Mouse (Mus musculus) embryonic facial prominence, embryonic 11.5 days (tissue): Measurements from ENCODE around the gene Dst. TPM values are rescaled to one million over a fixed set of nuclear protein-coding genes. Genes with fewer than 3 reads are reported as not detected.

Source experiments
- ATAC-seq: fragments of 200-750 bp; cut with Nextera tagmentation; replicated peaks from 2 replicates; pipeline ENCODE4 v1.8.0; 2017; ENCODE audit warnings: low read depth; ENCODE audit not compliant: insufficient number of reproducible peaks, low FRiP score, low TSS enrichment
- DNase-seq: peaks from one replicate; pipeline ENCODE4 v3.0.0-alpha.2; 2015; ENCODE audit warnings: low spot score
- H3K27ac ChIP-seq: fragments of 300-500 bp; sonication (generic); replicated peaks from 2 replicates; pipeline ENCODE4 v1.5.1; 2014; ENCODE audit warnings: mild to moderate bottlenecking, low read depth, low read length, control low read depth
- H3K27me3 ChIP-seq: fragments of 300-500 bp; sonication (generic); 2 replicates; pipeline ENCODE4 v1.6.1; 2014; ENCODE audit warnings: mild to moderate bottlenecking, low read length, moderate library complexity, mixed read lengths; ENCODE audit not compliant: control insufficient read depth, insufficient read depth
- H3K36me3 ChIP-seq: fragments of 300-500 bp; sonication (generic); replicated peaks from 2 replicates; pipeline ENCODE4 v1.6.1; 2014; ENCODE audit warnings: low read depth, mild to moderate bottlenecking, low read length, moderate library complexity, mixed read lengths; ENCODE audit not compliant: control insufficient read depth, insufficient read depth
- H3K4me1 ChIP-seq: fragments of 300-500 bp; sonication (generic); 2 replicates; pipeline ENCODE4 v1.6.1; 2014; ENCODE audit warnings: low read length, mixed read lengths; ENCODE audit not compliant: control insufficient read depth, insufficient read depth
- H3K4me2 ChIP-seq: fragments of 300-500 bp; sonication (generic); 2 replicates; pipeline ENCODE4 v1.6.1; 2014; ENCODE audit warnings: low read depth, mild to moderate bottlenecking, control low read depth, low read length, moderate library complexity
- H3K4me3 ChIP-seq: fragments of 300-500 bp; sonication (generic); 2 replicates; pipeline ENCODE4 v1.5.1; 2014; ENCODE audit warnings: low read depth, low read length, control low read depth
- H3K9ac ChIP-seq: fragments of 300-500 bp; sonication (generic); replicated peaks from 2 replicates; pipeline ENCODE4 v1.6.1; 2014; ENCODE audit warnings: mild to moderate bottlenecking, control low read depth, low read length
- H3K9me3 ChIP-seq: fragments of 300-500 bp; sonication (generic); replicated peaks from 2 replicates; pipeline ENCODE4 v1.6.1; 2016; ENCODE audit warnings: mild to moderate bottlenecking, low read length, inconsistent platforms, mixed read lengths; ENCODE audit not compliant: control insufficient read depth
- WGBS: fragments of 180-500 bp; shearing (Covaris S2); extraction: QIAGEN DNeasy Blood & Tissue Kit; methylation state at CpG from one replicate; pipeline ENCODE4 v1.1.7; 2014; 5-methylcytosine and 5-hydroxymethylcytosine counted together
- polyA plus RNA-seq: library from polyadenylated mRNA; unstranded; fragments of >200 nt; fragmentation: Nextera tagmentation; extraction: Ambion mirVana; gene quantifications from 2 replicates; pipeline ENCODE4 v1.2.1, GENCODE M21; 2014

The Dst gene
- polyA plus RNA-seq, 1 experiment from 2014 or later = 20.7 TPM

DNA sequence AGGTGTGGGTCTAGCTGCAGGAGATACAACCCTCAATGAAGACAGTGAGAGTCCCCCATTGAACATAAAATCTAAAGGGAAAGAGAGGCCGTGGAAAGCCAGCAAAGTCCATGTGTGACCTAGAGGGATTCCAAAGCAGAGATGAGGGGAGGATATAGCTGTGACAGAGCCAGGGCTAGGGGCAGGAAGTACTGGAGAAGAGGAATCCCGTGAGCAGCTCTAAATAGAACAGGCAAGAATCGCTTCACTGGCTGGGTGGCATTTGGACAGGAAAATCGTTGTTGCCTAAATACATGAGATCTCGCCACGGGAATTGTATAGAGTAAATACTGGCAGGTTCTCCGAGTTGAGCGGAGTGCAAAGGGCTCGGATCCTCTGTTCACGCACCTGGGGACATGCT, 336.7 kb downstream of the Dst start:
- ATAC-seq (no peak), DNase-seq (no peak)
- H3K4me1 ChIP-seq = no peaks in the 10 kb centered on the region
- H3K9ac ChIP-seq = no peak overlapping the region
- H3K9me3 ChIP-seq = no peaks in the 10 kb centered on the region
- no peak overlapping the region for H3K4me2 ChIP-seq
- WGBS = 87% methylated on average over 10 of the region's 10 CpGs
- no peak overlapping the region for H3K4me3 ChIP-seq
- no peaks in the 10 kb centered on the region for H3K36me3 ChIP-seq
- no peaks in the 10 kb centered on the region for H3K27me3 ChIP-seq
- no peak overlapping the region for H3K27ac ChIP-seq

DNA sequence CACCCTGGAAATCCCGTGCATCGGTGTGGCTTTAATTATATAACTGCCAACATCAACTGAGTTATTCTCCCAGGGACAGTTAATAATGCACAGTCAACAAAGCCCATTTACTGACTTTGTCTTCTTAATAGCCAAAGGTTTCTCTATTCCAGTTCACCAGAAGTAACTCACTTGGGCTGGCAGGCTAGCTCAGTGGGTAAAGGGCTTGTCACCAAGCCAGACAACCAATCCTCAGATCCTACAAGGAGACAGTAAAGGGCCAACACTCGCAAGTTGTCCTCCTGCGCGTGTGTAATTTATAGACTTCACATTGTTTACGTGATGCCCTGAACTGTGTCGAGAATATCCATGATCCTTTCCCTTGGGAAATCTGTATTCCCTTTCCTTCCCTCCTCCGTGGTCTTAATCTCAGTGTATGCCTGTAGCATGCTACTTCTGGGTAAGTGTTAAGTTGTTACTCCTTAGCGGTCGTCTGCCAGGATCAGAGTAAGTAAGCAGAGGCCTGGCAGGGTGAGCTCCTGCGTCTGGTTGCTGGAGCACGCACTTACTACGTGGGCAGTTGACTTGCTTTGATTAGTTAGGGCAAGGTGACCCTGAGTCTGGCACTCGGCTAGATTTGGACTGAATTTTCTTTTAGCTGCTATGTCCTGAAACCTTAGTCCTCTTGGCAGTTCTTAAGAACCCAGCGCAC, 338.1 kb downstream of the Dst start:
- DNase-seq (no peak), ATAC-seq (no peak)
- Histone ChIP-seq H3K4me2 (no peak overlapping the region), H3K27me3 (no peaks in the 10 kb centered on the region), H3K4me1 (no peaks in the 10 kb centered on the region), H3K9ac (no peak overlapping the region), H3K27ac (no peak overlapping the region), H3K36me3 (no peaks in the 10 kb centered on the region; the same call in 1 of the 2 replicates), H3K4me3 (no peak overlapping the region), H3K9me3 (no peaks in the 10 kb centered on the region)
- 89% methylated on average over 15 of the region's 15 CpGs for WGBS

DNA sequence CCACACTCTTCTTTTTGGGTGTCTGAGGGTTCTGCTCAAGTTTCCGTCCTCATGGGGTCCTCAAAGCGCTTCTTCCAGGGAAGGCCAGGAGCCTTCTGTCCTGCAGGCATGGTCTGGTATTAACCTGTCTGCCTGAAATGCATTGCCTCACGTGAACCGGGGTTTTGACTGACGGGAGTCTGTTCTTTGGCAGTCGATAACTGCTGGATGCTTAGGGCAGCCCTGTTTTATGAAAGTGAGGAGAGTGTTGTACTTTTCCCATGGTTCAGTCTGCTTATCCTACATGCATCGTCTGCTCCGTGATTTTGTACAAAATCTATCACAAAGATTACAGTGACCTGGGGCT, 338.6 kb downstream of the Dst start:
- DNase-seq (no peak), ATAC-seq (no peak)
- 91% methylated on average over 8 of the region's 8 CpGs for WGBS
- Histone ChIP-seq H3K4me1 (no peaks in the 10 kb centered on the region), H3K36me3 (no peaks in the 10 kb centered on the region; the same call in 1 of the 2 replicates), H3K4me2 (no peak overlapping the region), H3K9ac (no peak overlapping the region), H3K27me3 (no peaks in the 10 kb centered on the region), H3K4me3 (no peak overlapping the region), H3K9me3 (no peaks in the 10 kb centered on the region), H3K27ac (no peak overlapping the region)

DNA sequence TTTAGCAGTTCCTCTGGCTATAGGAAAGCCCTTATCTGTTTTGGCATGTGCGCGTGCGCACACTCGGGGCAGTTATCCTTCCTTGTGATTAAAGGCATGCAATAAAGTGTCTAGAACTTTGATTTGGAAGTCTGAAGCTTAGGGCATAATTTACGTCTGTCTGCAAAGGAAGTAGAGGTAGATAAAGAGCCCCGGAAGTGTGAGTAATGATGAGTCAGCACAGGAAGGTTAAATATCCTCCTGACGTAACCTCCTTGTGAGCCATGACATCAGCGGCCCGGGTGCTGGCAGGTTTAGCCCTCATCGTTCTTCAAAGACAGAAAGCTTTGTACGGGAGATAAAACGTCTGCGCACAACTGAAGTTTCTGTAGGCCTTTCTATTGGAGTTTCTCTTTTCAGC, 343.1 kb downstream of the Dst start:
- Histone ChIP-seq H3K9ac (no peak overlapping the region), H3K27me3 (no peaks in the 10 kb centered on the region), H3K36me3 (no peaks in the 10 kb centered on the region; the same call in 1 of the 2 replicates), H3K4me2 (no peak overlapping the region), H3K4me3 (no peak overlapping the region), H3K4me1 (no peaks in the 10 kb centered on the region), H3K27ac (no peak overlapping the region), H3K9me3 (no peaks in the 10 kb centered on the region)
- no peak for DNase-seq
- WGBS = 90% methylated on average over 13 of the region's 13 CpGs
- no peak for ATAC-seq

- Histone ChIP-seq H3K9me3 (no peaks in the 10 kb centered on the region), H3K4me1 (no peaks in the 10 kb centered on the region), H3K4me3 (no peak overlapping the region), H3K27me3 (no peaks in the 10 kb centered on the region), H3K4me2 (no peak overlapping the region), H3K36me3 (no peaks in the 10 kb centered on the region; the same call in 1 of the 2 replicates), H3K27ac (no peak overlapping the region), H3K9ac (no peak overlapping the region)
- WGBS = 91% methylated on average over 8 of the region's 8 CpGs
- DNase-seq (no peak), ATAC-seq (no peak)
Observed at GRCm38 (mm10) chr1:34252267-34252666, 344.2 kb downstream of the Dst start.

DNA sequence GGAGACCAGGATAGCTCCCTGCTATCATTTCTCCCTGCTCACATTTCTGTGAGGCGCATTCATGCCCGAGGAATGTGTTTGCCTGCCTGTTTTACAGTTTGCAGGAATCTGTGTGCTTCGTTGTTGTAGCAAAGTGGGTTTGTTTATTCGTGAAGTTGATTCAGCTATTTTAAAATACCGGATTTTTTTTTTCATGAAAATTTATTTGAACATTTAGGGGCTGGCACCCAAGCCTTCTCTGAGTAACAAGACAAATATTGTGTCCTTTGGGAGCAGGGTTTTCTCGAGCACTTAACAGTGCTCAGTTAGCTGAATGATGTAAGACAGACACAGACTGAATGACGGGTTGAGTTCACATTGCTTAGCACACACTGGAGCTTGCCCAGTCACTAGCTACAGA, 345.9 kb downstream of the Dst start:
- 78% methylated on average over 7 of the region's 7 CpGs for WGBS
- Histone ChIP-seq H3K4me3 (no peak overlapping the region), H3K4me1 (no peaks in the 10 kb centered on the region), H3K36me3 (peaks cover 2% of the 10 kb centered on the region), H3K27ac (no peak overlapping the region), H3K9me3 (no peaks in the 10 kb centered on the region), H3K9ac (no peak overlapping the region), H3K27me3 (no peaks in the 10 kb centered on the region), H3K4me2 (no peak overlapping the region)
- no peak for ATAC-seq
- DNase-seq = no peak

DNA sequence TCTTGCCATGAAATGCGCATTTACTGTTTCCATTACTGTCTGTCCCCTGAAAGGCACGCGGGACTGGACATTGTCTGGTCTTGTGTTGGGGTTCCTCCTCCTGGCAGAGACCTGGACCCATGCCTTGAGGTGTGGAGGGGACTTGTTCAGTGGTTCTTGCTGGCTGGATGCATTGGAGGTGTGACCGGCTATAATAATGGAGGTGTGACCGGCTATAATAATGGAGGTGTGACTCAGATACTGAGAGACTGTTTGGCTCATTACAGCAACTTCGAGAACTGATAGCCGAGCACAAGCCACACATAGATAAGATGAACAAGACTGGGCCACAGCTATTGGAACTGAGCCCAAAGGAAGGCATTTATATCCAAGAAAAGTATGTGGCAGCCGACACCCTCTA, 351.9 kb downstream of the Dst start:
- Histone ChIP-seq H3K27ac (no peak overlapping the region), H3K9me3 (no peaks in the 10 kb centered on the region), H3K4me3 (no peak overlapping the region), H3K27me3 (no peaks in the 10 kb centered on the region), H3K4me1 (no peaks in the 10 kb centered on the region), H3K36me3 (peaks cover 2% of the 10 kb centered on the region; the same call in 1 of the 2 replicates), H3K9ac (no peak overlapping the region), H3K4me2 (no peak overlapping the region)
- ATAC-seq (no peak), DNase-seq (no peak)
- 93% methylated on average over 8 of the region's 8 CpGs for WGBS

DNA sequence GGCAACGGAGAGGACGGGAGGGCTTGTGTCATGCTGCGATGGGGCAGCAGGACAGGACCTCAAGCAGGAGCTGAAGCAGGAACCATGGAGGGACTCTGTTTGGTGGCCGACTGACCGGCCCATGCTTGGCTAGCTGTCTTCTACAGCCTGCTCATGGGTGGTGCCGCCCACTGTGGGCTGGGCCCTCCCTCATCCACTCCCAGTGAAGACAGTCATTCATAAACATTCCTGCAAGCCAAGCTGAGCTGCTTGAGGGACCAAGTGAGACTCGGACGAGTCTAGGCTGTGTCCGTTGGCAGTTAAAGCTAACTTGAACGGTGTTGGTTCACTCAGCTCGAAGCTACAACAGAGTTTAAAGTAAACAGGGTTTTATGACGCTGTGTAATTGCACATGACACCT, 353.0 kb downstream of the Dst start:
- H3K27ac ChIP-seq = no peak overlapping the region
- H3K4me3 ChIP-seq = no peak overlapping the region
- no peaks in the 10 kb centered on the region for H3K27me3 ChIP-seq
- 86% methylated on average over 12 of the region's 12 CpGs for WGBS
- ATAC-seq (no peak), DNase-seq (no peak)
- H3K36me3 ChIP-seq = peaks cover 2% of the 10 kb centered on the region; the same call in 1 of the 2 replicates
- H3K9ac ChIP-seq = no peak overlapping the region
- H3K4me2 ChIP-seq = no peak overlapping the region
- H3K9me3 ChIP-seq = no peaks in the 10 kb centered on the region
- no peaks in the 10 kb centered on the region for H3K4me1 ChIP-seq
